Mouse (Mus musculus): ENCODE data around the gene Stk10.

DNA sequence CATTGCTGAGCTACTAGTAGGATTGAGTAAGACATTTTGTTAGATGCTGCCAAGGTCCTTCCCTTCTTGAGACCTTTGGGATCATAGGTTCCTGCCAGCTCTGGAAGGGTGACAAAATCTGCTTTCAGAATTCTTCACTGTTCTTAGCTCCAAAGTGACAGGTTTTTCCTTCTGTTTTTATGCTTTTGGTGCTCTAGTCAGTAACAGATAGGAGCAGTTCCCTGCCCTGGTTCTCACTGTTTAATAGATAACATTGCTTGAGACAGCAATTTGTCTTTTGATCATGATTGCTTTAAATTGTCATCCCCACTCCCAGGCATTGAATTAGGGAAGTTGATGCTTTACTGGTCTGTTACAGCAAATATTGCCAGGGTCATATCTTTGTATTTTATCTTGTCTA, 39.8 kb upstream of the Stk10 start:
- TF ChIP-seq EP300 (IDR thresholded peaks at IDR 0.05; ENCODE audit: low read depth) (no peak), CTCF (IDR thresholded peaks at IDR 0.05; ENCODE audit: low read depth) (no peak)

All from liver, embryonic 14.5 days (tissue).